Mouse (Mus musculus): ENCODE results near the gene D630003M21Rik. TPM values are rescaled to one million over a fixed set of nuclear protein-coding genes. Genes with fewer than 3 reads are reported as not detected.

D630003M21Rik gene
- 2.8 and 3.7 TPM in 2 replicates for polyA plus RNA-seq (2012; rRNA removed)

- peak within 1 kb of the TSS; percentile 71 for H3K27ac ChIP-seq (ENCODE audit: control insufficient read depth, insufficient read depth, low read depth, low read length)
- H3K36me3 ChIP-seq (ENCODE audit: control insufficient read depth, insufficient read depth, low read length): no peaks in the 10 kb centered on the region
- TF ChIP-seq POLR2A (IDR thresholded peaks at IDR 0.05; ENCODE audit: control insufficient read depth, low read depth, low read length) (no peak), CTCF (IDR thresholded peaks at IDR 0.05; ENCODE audit: control insufficient read depth, insufficient read depth, insufficient replicate concordance, low read depth, low read length) (no peak)
- no peaks in the 10 kb centered on the region for H3K27me3 ChIP-seq (ENCODE audit: control insufficient read depth, insufficient read depth, low read length)
- H3K4me3 ChIP-seq (ENCODE audit: control insufficient read depth, low read depth, low read length): peak within 1 kb of the TSS; percentile 81
- H3K4me1 ChIP-seq (ENCODE audit: control insufficient read depth, insufficient read depth, low read length): peaks cover 8% of the 10 kb centered on the region
Observed at GRCm38 (mm10) chr2:158228670-158229502, at the start of gene D630003M21Rik. Gene D630003M21Rik, minus strand, starts transcription at chr2:158229222.

GRCm38 (mm10) chr2:158276878-158277277, 47.9 kb upstream of the D630003M21Rik start:
- no peak for TF ChIP-seq CTCF (IDR thresholded peaks at IDR 0.05; ENCODE audit: control insufficient read depth, insufficient read depth, insufficient replicate concordance, low read depth, low read length)
- no peak for TF ChIP-seq POLR2A (IDR thresholded peaks at IDR 0.05; ENCODE audit: control insufficient read depth, low read depth, low read length)
- no peaks in the 10 kb centered on the region for H3K36me3 ChIP-seq (ENCODE audit: control insufficient read depth, insufficient read depth, low read length)
- H3K4me1 ChIP-seq (ENCODE audit: control insufficient read depth, insufficient read depth, low read length): peaks cover 8% of the 10 kb centered on the region
- H3K27me3 ChIP-seq (ENCODE audit: control insufficient read depth, insufficient read depth, low read length): no peaks in the 10 kb centered on the region
- H3K27ac ChIP-seq (ENCODE audit: control insufficient read depth, insufficient read depth, low read depth, low read length): no peak overlapping the region
- no peak overlapping the region for H3K4me3 ChIP-seq (ENCODE audit: control insufficient read depth, low read depth, low read length)

- TF ChIP-seq POLR2A (IDR thresholded peaks at IDR 0.05; ENCODE audit: control insufficient read depth, low read depth, low read length): no peak
- TF ChIP-seq CTCF (IDR thresholded peaks at IDR 0.05; ENCODE audit: control insufficient read depth, insufficient read depth, insufficient replicate concordance, low read depth, low read length): no peak
- Histone ChIP-seq H3K27ac (ENCODE audit: control insufficient read depth, insufficient read depth, low read depth, low read length) (no peak overlapping the region), H3K27me3 (ENCODE audit: control insufficient read depth, insufficient read depth, low read length) (no peaks in the 10 kb centered on the region), H3K4me3 (ENCODE audit: control insufficient read depth, low read depth, low read length) (no peak overlapping the region), H3K4me1 (ENCODE audit: control insufficient read depth, insufficient read depth, low read length) (peaks cover 4% of the 10 kb centered on the region), H3K36me3 (ENCODE audit: control insufficient read depth, insufficient read depth, low read length) (no peaks in the 10 kb centered on the region)
Observed at GRCm38 (mm10) chr2:158276451-158276850, 47.4 kb upstream of the D630003M21Rik start.

GRCm38 (mm10) chr2:158275811-158276210, 46.8 kb upstream of the D630003M21Rik start:
- no peaks in the 10 kb centered on the region for H3K27me3 ChIP-seq (ENCODE audit: control insufficient read depth, insufficient read depth, low read length)
- H3K4me1 ChIP-seq (ENCODE audit: control insufficient read depth, insufficient read depth, low read length): no peaks in the 10 kb centered on the region
- H3K27ac ChIP-seq (ENCODE audit: control insufficient read depth, insufficient read depth, low read depth, low read length): no peak overlapping the region
- no peak overlapping the region for H3K4me3 ChIP-seq (ENCODE audit: control insufficient read depth, low read depth, low read length)
- H3K36me3 ChIP-seq (ENCODE audit: control insufficient read depth, insufficient read depth, low read length): no peaks in the 10 kb centered on the region
- TF ChIP-seq POLR2A (IDR thresholded peaks at IDR 0.05; ENCODE audit: control insufficient read depth, low read depth, low read length): no peak
- no peak for TF ChIP-seq CTCF (IDR thresholded peaks at IDR 0.05; ENCODE audit: control insufficient read depth, insufficient read depth, insufficient replicate concordance, low read depth, low read length)

- Histone ChIP-seq H3K4me1 (ENCODE audit: control insufficient read depth, insufficient read depth, low read length) (no peaks in the 10 kb centered on the region), H3K36me3 (ENCODE audit: control insufficient read depth, insufficient read depth, low read length) (no peaks in the 10 kb centered on the region), H3K27ac (ENCODE audit: control insufficient read depth, insufficient read depth, low read depth, low read length) (no peak overlapping the region), H3K4me3 (ENCODE audit: control insufficient read depth, low read depth, low read length) (no peak overlapping the region), H3K27me3 (ENCODE audit: control insufficient read depth, insufficient read depth, low read length) (no peaks in the 10 kb centered on the region)
- TF ChIP-seq POLR2A (IDR thresholded peaks at IDR 0.05; ENCODE audit: control insufficient read depth, low read depth, low read length): no peak
- TF ChIP-seq CTCF (IDR thresholded peaks at IDR 0.05; ENCODE audit: control insufficient read depth, insufficient read depth, insufficient replicate concordance, low read depth, low read length): no peak
Observed at GRCm38 (mm10) chr2:158275349-158275748, 46.3 kb upstream of the D630003M21Rik start.

GRCm38 (mm10) chr2:158273646-158274045, 44.6 kb upstream of the D630003M21Rik start:
- Histone ChIP-seq H3K36me3 (ENCODE audit: control insufficient read depth, insufficient read depth, low read length) (no peaks in the 10 kb centered on the region), H3K4me1 (ENCODE audit: control insufficient read depth, insufficient read depth, low read length) (no peaks in the 10 kb centered on the region), H3K27ac (ENCODE audit: control insufficient read depth, insufficient read depth, low read depth, low read length) (no peak overlapping the region), H3K4me3 (ENCODE audit: control insufficient read depth, low read depth, low read length) (no peak overlapping the region), H3K27me3 (ENCODE audit: control insufficient read depth, insufficient read depth, low read length) (no peaks in the 10 kb centered on the region)
- no peak for TF ChIP-seq CTCF (IDR thresholded peaks at IDR 0.05; ENCODE audit: control insufficient read depth, insufficient read depth, insufficient replicate concordance, low read depth, low read length)
- no peak for TF ChIP-seq POLR2A (IDR thresholded peaks at IDR 0.05; ENCODE audit: control insufficient read depth, low read depth, low read length)

GRCm38 (mm10) chr2:158270017-158270416, 41.0 kb upstream of the D630003M21Rik start:
- Histone ChIP-seq H3K27ac (ENCODE audit: control insufficient read depth, insufficient read depth, low read depth, low read length) (no peak overlapping the region), H3K4me1 (ENCODE audit: control insufficient read depth, insufficient read depth, low read length) (no peaks in the 10 kb centered on the region), H3K27me3 (ENCODE audit: control insufficient read depth, insufficient read depth, low read length) (no peaks in the 10 kb centered on the region), H3K4me3 (ENCODE audit: control insufficient read depth, low read depth, low read length) (no peak overlapping the region), H3K36me3 (ENCODE audit: control insufficient read depth, insufficient read depth, low read length) (no peaks in the 10 kb centered on the region)
- TF ChIP-seq POLR2A (IDR thresholded peaks at IDR 0.05; ENCODE audit: control insufficient read depth, low read depth, low read length) (no peak), CTCF (IDR thresholded peaks at IDR 0.05; ENCODE audit: control insufficient read depth, insufficient read depth, insufficient replicate concordance, low read depth, low read length) (no peak)
